Mouse (Mus musculus): ENCODE data around the gene C1qtnf1. TPM values are rescaled to one million over a fixed set of nuclear protein-coding genes. Genes with fewer than 3 reads are reported as not detected.

The C1qtnf1 gene
- polyA plus RNA-seq, 1 experiment from 2014 or later: 3.5 TPM

Other genes starting within 250 kb of the C1qtnf1 start
- 13.3 and 16.2 TPM in 2 replicates for gene Cyth1, start 179.6 kb upstream of the C1qtnf1 start, polyA plus RNA-seq (2014; fragmentation: Nextera tagmentation; extraction: Ambion mirVana)
- 13.6 and 15.3 TPM in 2 replicates for gene Usp36, start 138.0 kb upstream of the C1qtnf1 start, polyA plus RNA-seq (2014; fragmentation: Nextera tagmentation; extraction: Ambion mirVana)
- 0.21 and 0.53 TPM in 2 replicates for gene Cep295nl, start 85.7 kb upstream of the C1qtnf1 start, polyA plus RNA-seq (2014; fragmentation: Nextera tagmentation; extraction: Ambion mirVana)
- gene Timp2, start 72.5 kb upstream of the C1qtnf1 start, polyA plus RNA-seq (2014; fragmentation: Nextera tagmentation; extraction: Ambion mirVana): 64.4 and 68.4 TPM in 2 replicates
- 3.6 and 4.1 TPM in 2 replicates for gene Lgals3bp, start 26.1 kb upstream of the C1qtnf1 start, polyA plus RNA-seq (2014; fragmentation: Nextera tagmentation; extraction: Ambion mirVana)
- gene Cant1, start 9.1 kb upstream of the C1qtnf1 start, polyA plus RNA-seq (2014; fragmentation: Nextera tagmentation; extraction: Ambion mirVana): 23.9 and 27.1 TPM in 2 replicates
- 4.8 and 8.5 TPM in 2 replicates for gene Engase, start 48.6 kb downstream of the C1qtnf1 start, polyA plus RNA-seq (2014; fragmentation: Nextera tagmentation; extraction: Ambion mirVana)